Comparison of ENCODE assay signal across 9 mouse cellular contexts in genomic region chr8:71340625-71341024, GRCm38 (mm10). TPM values are rescaled to one million over a fixed set of nuclear protein-coding genes. Genes with fewer than 3 reads are reported as not detected.
DNase-seq lines count a peak whose midpoint lies in the region.
"Had no signal": no experiment of that assay in that cellular context is flagged by ENCODE, and none has a peak within 500 bp of the region (broad histone marks: within the 10 kb centered on the region; RNA-seq: fewer than 3 reads in every experiment).

No protein-coding gene starts in this region.

- no peak overlapping the region for H3K27ac ChIP-seq in limb, embryonic 10.5 days
- H3K27ac ChIP-seq: neural tube, embryonic 13.5 days had no signal

- intact Hi-C loops in left cerebral cortex, postnatal 4 days (cut with DNase I): no loop called here
- intact Hi-C loops in gastrocnemius, postnatal 36 days (cut with DNase I): no loop called here

- no peaks in the 10 kb centered on the region for H3K9me3 ChIP-seq in limb, embryonic 10.5 days (replicated peaks)
- H3K9me3 ChIP-seq: neural tube, embryonic 13.5 days had no signal

- peak; percentile 51 for DNase-seq in adrenal gland, postnatal 10 days
- DNase-seq in adrenal gland, postnatal 4 days (ENCODE audit: low spot score in 2 of 2): no peak
- DNase-seq in left cerebral cortex, postnatal 4 days: peak; percentile 31
- no peak for DNase-seq in left cerebral cortex, adult 8-10 months (ENCODE audit: low spot score in 2 of 2)
- peak; percentile 33 for DNase-seq in cerebellum, adult 9-10 months
- DNase-seq in limb, embryonic 10.5 days (ENCODE audit: low spot score): peak; percentile 47
- DNase-seq in splenic B cell, adult 2 months (ENCODE audit: low read depth, low spot score): peak; percentile 69
- no peak for DNase-seq in gastrocnemius, postnatal 36 days

- H3K4me3 ChIP-seq in limb, embryonic 10.5 days: no peak overlapping the region
- H3K4me3 ChIP-seq: neural tube, embryonic 13.5 days had no signal

- 82% methylated on average over 5 of the region's 5 CpGs for WGBS in limb, embryonic 10.5 days

- H3K4me1 ChIP-seq in limb, embryonic 10.5 days: no peaks in the 10 kb centered on the region
- H3K4me1 ChIP-seq: neural tube, embryonic 13.5 days had no signal

- no peaks in the 10 kb centered on the region for H3K27me3 ChIP-seq in limb, embryonic 10.5 days (ENCODE audit: low read depth, poor library complexity, severe bottlenecking)
- no peaks in the 10 kb centered on the region for H3K27me3 ChIP-seq in splenic B cell, adult 2 months (ENCODE audit: control insufficient read depth, insufficient read depth, low read length, poor library complexity, severe bottlenecking)
- H3K27me3 ChIP-seq: neural tube, embryonic 13.5 days had no signal

- peaks cover 59% of the 10 kb centered on the region for H3K36me3 ChIP-seq in limb, embryonic 10.5 days
- H3K36me3 ChIP-seq in splenic B cell, adult 2 months (ENCODE audit: control insufficient read depth, insufficient read depth, low read length, poor library complexity, severe bottlenecking): peaks cover 4% of the 10 kb centered on the region

RNA-seq across cellular contexts. Expression of gene Use1, which starts 26.0 kb away (rescaled TPM):
- 100 to 1,000 TPM; 170 to 185 TPM for total RNA-seq in adrenal gland, postnatal 10 days (2021)
- total RNA-seq in adrenal gland, postnatal 4 days (2021): 100 to 1,000 TPM; 210 to 221 TPM
- total RNA-seq in left cerebral cortex, postnatal 4 days (2021): 100 to 1,000 TPM; 116 to 117 TPM
- 100 to 1,000 TPM; 125 to 140 (median 127) TPM for total RNA-seq in left cerebral cortex, adult 8-10 months (2022)
- polyA plus RNA-seq in limb, embryonic 10.5 days (2016; fragmentation: Nextera tagmentation; extraction: Ambion mirVana): 92.4 and 95.0 TPM in 2 replicates
- total RNA-seq in gastrocnemius, postnatal 36 days (2021): 10 to 100 TPM; 75.4 to 96.2 TPM

RNA-seq across cellular contexts. Expression of gene Ocel1, which starts 30.5 kb away (rescaled TPM):
- 10 to 100 TPM; 15.7 to 19.9 TPM for total RNA-seq in adrenal gland, postnatal 10 days (2021)
- total RNA-seq in adrenal gland, postnatal 4 days (2021): 10 to 100 TPM; 12.0 to 13.6 TPM
- 10 to 100 TPM; 17.9 to 18.5 TPM for total RNA-seq in left cerebral cortex, postnatal 4 days (2021)
- 10 to 100 TPM; 13.3 to 16.5 (median 14.7) TPM for total RNA-seq in left cerebral cortex, adult 8-10 months (2022)
- polyA plus RNA-seq in limb, embryonic 10.5 days (2016; fragmentation: Nextera tagmentation; extraction: Ambion mirVana): 4.3 and 5.4 TPM in 2 replicates
- 1 to 10 TPM; 5.1 to 7.5 TPM for total RNA-seq in gastrocnemius, postnatal 36 days (2021)

RNA-seq across cellular contexts. Expression of gene Nr2f6, which starts 41.1 kb away (rescaled TPM):
- total RNA-seq in adrenal gland, postnatal 10 days (2021): 10 to 100 TPM; 70.5 to 80.8 TPM
- total RNA-seq in adrenal gland, postnatal 4 days (2021): 10 to 100 TPM; 67.6 to 70.6 TPM
- 10 to 100 TPM; 32.2 to 33.1 TPM for total RNA-seq in left cerebral cortex, postnatal 4 days (2021)
- 10 to 100 TPM; 32.5 to 39.6 (median 36.7) TPM for total RNA-seq in left cerebral cortex, adult 8-10 months (2022)
- polyA plus RNA-seq in limb, embryonic 10.5 days (2016; fragmentation: Nextera tagmentation; extraction: Ambion mirVana): 77.4 and 87.2 TPM in 2 replicates
- 10 to 100 TPM; 20.9 to 21.5 TPM for total RNA-seq in gastrocnemius, postnatal 36 days (2021)

RNA-seq across cellular contexts. Expression of gene Ushbp1, which starts 55.0 kb away (rescaled TPM):
- 10 to 100 TPM; 28.6 to 43.1 TPM for total RNA-seq in adrenal gland, postnatal 10 days (2021)
- 10 to 100 TPM; 21.6 to 21.8 TPM for total RNA-seq in adrenal gland, postnatal 4 days (2021)
- total RNA-seq in left cerebral cortex, postnatal 4 days (2021): 1 to 10 TPM; 6.5 TPM
- total RNA-seq in left cerebral cortex, adult 8-10 months (2022): 1 to 10 TPM; 3.4 to 5.1 (median 3.9) TPM
- polyA plus RNA-seq in limb, embryonic 10.5 days (2016; fragmentation: Nextera tagmentation; extraction: Ambion mirVana): 6.6 and 6.9 TPM in 2 replicates
- total RNA-seq in gastrocnemius, postnatal 36 days (2021): 1 to 10 TPM; 6.4 to 8.1 TPM

RNA-seq across cellular contexts. Expression of gene Babam1, which starts 56.0 kb away (rescaled TPM):
- 10 to 100 TPM; 85.4 to 97.4 TPM for total RNA-seq in adrenal gland, postnatal 10 days (2021)
- total RNA-seq in adrenal gland, postnatal 4 days (2021): 100 to 1,000 TPM; 108 to 109 TPM
- total RNA-seq in left cerebral cortex, postnatal 4 days (2021): 10 to 100 TPM; 75.8 to 88.0 TPM
- 100 to 1,000 TPM in 3 of 4 experiments, 10 to 100 TPM in 1; 96.4 to 113 (median 105) TPM for total RNA-seq in left cerebral cortex, adult 8-10 months (2022)
- polyA plus RNA-seq in limb, embryonic 10.5 days (2016; fragmentation: Nextera tagmentation; extraction: Ambion mirVana): 123 and 131 TPM in 2 replicates
- 10 to 100 TPM; 60.1 to 68.3 TPM for total RNA-seq in gastrocnemius, postnatal 36 days (2021)

Comparison
In these comparisons a context has a peak if more than half of its experiments do, and no peak if none do; other contexts are left out.
1. DNase-seq: peak in adrenal gland, postnatal 10 days (single experiment), left cerebral cortex, postnatal 4 days (single experiment), cerebellum, adult 9-10 months (single experiment), limb, embryonic 10.5 days (single experiment) and splenic B cell, adult 2 months (single experiment); none in adrenal gland, postnatal 4 days (0 of 2), left cerebral cortex, adult 8-10 months (0 of 2) and gastrocnemius, postnatal 36 days (0 of 2).